Mouse (Mus musculus) urinary bladder, adult 18-20 months (tissue): ENCODE results near the gene Atp5l.

Experiments used
- DNase-seq, 2 experiments: peaks; one replicate each; pipeline ENCODE4 v3.0.0; 2022; ENCODE audit warnings: low spot score in 2 of 2, mixed read lengths in 2 of 2

Gene Atp5l

GRCm38 (mm10) chr9:44892664-44893063 is 27.9 kb downstream of the Atp5l start:
- no peak for DNase-seq

- no peak for DNase-seq
These were observed 29.3 kb downstream of the Atp5l start for GRCm38 (mm10) chr9:44891210-44891609.

- no peak for DNase-seq
These were observed 30.4 kb downstream of the Atp5l start for GRCm38 (mm10) chr9:44890122-44890521.

GRCm38 (mm10) chr9:44888114-44888624 is 32.4 kb downstream of the Atp5l start:
- DNase-seq = no peak

GRCm38 (mm10) chr9:44882981-44883569 is 37.5 kb downstream of the Atp5l start:
- DNase-seq = no peak

GRCm38 (mm10) chr9:44882436-44882980 is 38.0 kb downstream of the Atp5l start:
- peak; percentile 6 to 38 for DNase-seq

- peak; percentile 43 to 59 for DNase-seq
These were observed 38.6 kb downstream of the Atp5l start for GRCm38 (mm10) chr9:44881941-44882435.

- peak; percentile 96 to 99 for DNase-seq
These were observed 39.2 kb downstream of the Atp5l start, which contains the start of gene Kmt2a for GRCm38 (mm10) chr9:44881221-44881871. Gene Kmt2a (minus strand): TSS chr9:44881296.

- peak in 1 of 2 experiments; percentile 8 for DNase-seq
These were observed 40.0 kb downstream of the Atp5l start for GRCm38 (mm10) chr9:44880309-44881081.

- peak in 1 of 2 experiments; percentile 19 for DNase-seq
These were observed 40.8 kb downstream of the Atp5l start for GRCm38 (mm10) chr9:44879694-44880271.

GRCm38 (mm10) chr9:44878776-44879500 is 41.6 kb downstream of the Atp5l start:
- no peak for DNase-seq

- DNase-seq = no peak
These were observed 42.9 kb downstream of the Atp5l start for GRCm38 (mm10) chr9:44877686-44878085.

- no peak for DNase-seq
These were observed 45.1 kb downstream of the Atp5l start for GRCm38 (mm10) chr9:44875476-44875875.

GRCm38 (mm10) chr9:44874198-44874597 is 46.3 kb downstream of the Atp5l start:
- DNase-seq = no peak

GRCm38 (mm10) chr9:44873665-44874064 is 46.9 kb downstream of the Atp5l start:
- DNase-seq = no peak

- DNase-seq = no peak
These were observed 52.0 kb downstream of the Atp5l start for GRCm38 (mm10) chr9:44868336-44869094.

GRCm38 (mm10) chr9:44867664-44868063 is 52.9 kb downstream of the Atp5l start:
- no peak for DNase-seq

GRCm38 (mm10) chr9:44866501-44867240 is 53.9 kb downstream of the Atp5l start:
- DNase-seq = no peak
